Mouse (Mus musculus) stomach, embryonic 16.5 days (tissue): Measurements from ENCODE around the gene Adgrb3. TPM values are rescaled to one million over a fixed set of nuclear protein-coding genes. Genes with fewer than 3 reads are reported as not detected.

Experiments
- ATAC-seq: fragments of 200-750 bp; cut with Nextera tagmentation; 2 replicates; pipeline ENCODE4 v1.8.0; 2017; ENCODE audit warnings: moderate number of reproducible peaks, moderate TSS enrichment; ENCODE audit not compliant: insufficient read depth, low FRiP score
- H3K27ac ChIP-seq: fragments of 300-500 bp; sonication (generic); 2 replicates; pipeline ENCODE4 v1.5.1; 2014; ENCODE audit warnings: low read length
- H3K27me3 ChIP-seq: fragments of 300-500 bp; sonication (generic); 2 replicates; pipeline ENCODE4 v1.6.1; 2014; ENCODE audit warnings: low read length, control low read depth, mixed read lengths; ENCODE audit not compliant: control insufficient read depth, insufficient read depth
- H3K36me3 ChIP-seq: fragments of 300-500 bp; sonication (generic); 2 replicates; pipeline ENCODE4 v1.6.1; 2014; ENCODE audit warnings: low read length; ENCODE audit not compliant: control insufficient read depth, insufficient read depth
- H3K4me1 ChIP-seq: fragments of 300-500 bp; sonication (generic); 2 replicates; pipeline ENCODE4 v1.6.1; 2014; ENCODE audit warnings: low read length, control low read depth, mixed read lengths; ENCODE audit not compliant: control insufficient read depth, insufficient read depth
- H3K4me2 ChIP-seq: fragments of 300-500 bp; sonication (generic); 2 replicates; pipeline ENCODE4 v1.6.1; 2014; ENCODE audit warnings: low read depth, low read length, mixed read lengths
- H3K4me3 ChIP-seq: fragments of 300-500 bp; sonication (generic); replicated peaks from 2 replicates; pipeline ENCODE4 v1.5.1; 2014; ENCODE audit warnings: mild to moderate bottlenecking, low read length
- H3K9ac ChIP-seq: fragments of 300-500 bp; sonication (generic); 2 replicates; pipeline ENCODE4 v1.6.1; 2014; ENCODE audit warnings: low read length
- H3K9me3 ChIP-seq: fragments of 300-500 bp; sonication (generic); replicated peaks from 2 replicates; pipeline ENCODE4 v1.6.1; 2016; ENCODE audit warnings: low read length, control low read depth; ENCODE audit not compliant: control insufficient read depth
- WGBS: fragments of 180-500 bp; shearing (Covaris S2); extraction: QIAGEN DNeasy Blood & Tissue Kit; methylation state at CpG from one replicate; pipeline ENCODE4 v1.1.7; 2014; 5-methylcytosine and 5-hydroxymethylcytosine counted together
- polyA plus RNA-seq: library from polyadenylated mRNA; unstranded; fragments of >200 nt; fragmentation: Nextera tagmentation; extraction: Ambion mirVana; gene quantifications from 2 replicates; pipeline ENCODE4 v1.2.1, GENCODE M21; 2015

The Adgrb3 gene
- polyA plus RNA-seq, 1 experiment from 2014 or later = 4.5 TPM

DNA sequence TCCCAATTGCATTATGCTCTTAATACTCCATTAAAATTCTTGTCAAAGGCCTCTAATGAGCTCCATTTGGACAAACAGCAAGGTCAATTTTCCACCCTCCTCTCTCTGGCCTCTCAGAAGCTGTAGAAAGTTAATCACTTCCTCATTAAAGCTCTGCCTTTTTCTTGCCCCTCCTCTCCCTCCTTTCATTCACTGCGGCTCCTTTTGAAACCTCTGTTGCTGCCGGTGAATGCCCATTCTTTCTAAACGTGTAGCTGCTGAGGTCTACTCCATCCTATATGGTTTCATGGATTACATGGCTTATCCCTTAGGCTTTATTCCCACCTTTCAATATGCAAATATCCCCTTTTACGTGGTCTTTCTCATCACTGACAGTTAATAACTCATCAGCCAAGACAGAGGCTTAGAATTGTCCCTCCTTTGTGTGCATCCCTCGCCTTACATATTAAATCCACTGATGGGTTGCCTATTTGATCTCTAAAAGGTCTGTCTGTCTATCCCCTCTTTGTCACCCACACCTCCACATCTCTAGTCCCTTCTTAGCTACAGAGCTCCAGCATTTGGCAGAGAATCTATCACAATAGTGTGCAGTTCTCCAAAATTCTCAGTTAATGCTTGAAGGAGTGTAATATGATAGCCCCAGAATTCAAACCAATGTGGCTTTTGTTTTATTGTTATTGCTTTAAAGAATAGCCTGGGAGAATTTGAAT is 741.3 kb downstream of the Adgrb3 start:
- Histone ChIP-seq H3K36me3 (no peaks in the 10 kb centered on the region), H3K9me3 (no peaks in the 10 kb centered on the region), H3K4me2 (no peak overlapping the region), H3K4me1 (0 out of 2 replicates have a peak, but pooled peaks cover 2% of the 10 kb centered on the region), H3K27ac (no peak overlapping the region), H3K27me3 (no peaks in the 10 kb centered on the region), H3K4me3 (no peak overlapping the region), H3K9ac (no peak overlapping the region)
- no peak for ATAC-seq
- 53% methylated on average over 5 of the region's 5 CpGs for WGBS

DNA sequence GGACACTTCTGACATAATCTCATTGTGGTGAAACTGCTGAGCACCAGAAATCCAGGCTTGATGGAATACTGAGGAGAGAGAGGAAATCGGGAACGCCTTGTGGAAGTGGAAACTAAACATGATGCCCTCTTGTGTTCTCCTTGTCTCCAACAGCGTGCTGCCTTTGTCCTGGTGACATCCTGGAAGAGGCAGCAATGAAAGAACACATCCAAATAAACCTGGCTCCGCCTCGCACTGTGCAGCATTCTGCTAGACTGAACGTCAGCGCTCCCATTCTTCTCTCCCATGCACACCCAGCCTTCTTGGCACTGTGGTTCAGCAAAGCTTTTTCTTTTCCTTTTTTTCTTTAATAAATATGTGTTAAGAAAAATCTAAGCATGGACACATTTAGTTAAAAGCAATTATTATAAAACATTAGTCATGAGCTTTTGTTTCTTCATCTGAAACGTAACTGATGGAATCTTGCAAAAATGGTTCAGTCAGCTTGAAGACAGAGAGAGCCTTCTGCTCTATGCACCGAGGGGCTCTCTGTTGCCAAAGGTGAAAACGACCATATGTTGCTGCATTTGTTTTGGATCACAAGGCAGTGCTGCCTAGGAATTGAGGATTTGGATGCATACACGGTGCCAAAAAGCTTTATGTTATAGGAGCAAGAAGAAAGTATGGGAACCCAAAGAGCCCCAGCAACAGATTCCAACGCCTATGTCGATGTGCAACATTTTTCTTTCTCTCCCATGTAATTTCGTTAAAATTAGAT is 743.7 kb downstream of the Adgrb3 start:
- Histone ChIP-seq H3K27me3 (no peaks in the 10 kb centered on the region), H3K4me2 (0 out of 2 replicates have a peak overlapping the region, but pooled peaks have one; percentile 9), H3K9ac (no peak overlapping the region), H3K4me1 (0 out of 2 replicates have a peak, but pooled peaks cover 2% of the 10 kb centered on the region), H3K9me3 (no peaks in the 10 kb centered on the region), H3K4me3 (no peak overlapping the region), H3K27ac (no peak overlapping the region; the same call in 1 of the 2 replicates), H3K36me3 (no peaks in the 10 kb centered on the region)
- no peak for ATAC-seq
- WGBS = 61% methylated on average over 14 of the region's 14 CpGs

DNA sequence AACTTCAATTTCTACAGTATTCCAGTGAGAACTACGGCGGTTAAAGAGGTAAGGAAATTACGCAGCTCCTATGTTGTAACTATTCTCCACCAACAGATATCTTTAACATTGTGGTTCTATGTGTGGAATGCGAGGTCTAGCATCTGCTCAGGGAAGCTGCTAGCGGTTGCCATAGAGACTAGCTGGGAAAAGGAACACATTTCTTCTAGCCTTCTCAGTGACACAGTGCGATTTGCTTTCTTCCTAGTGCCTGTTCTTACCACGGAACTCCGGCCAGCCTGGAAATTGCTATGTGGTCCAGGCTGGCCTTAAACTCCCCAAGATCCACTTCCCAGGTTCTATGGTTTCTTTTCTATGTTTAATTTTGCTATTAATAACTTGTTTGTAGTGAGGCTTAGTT is 747.1 kb downstream of the Adgrb3 start:
- 72% methylated on average over 8 of the region's 8 CpGs for WGBS
- Histone ChIP-seq H3K4me3 (no peak overlapping the region), H3K36me3 (no peaks in the 10 kb centered on the region), H3K4me2 (no peak overlapping the region), H3K9me3 (no peaks in the 10 kb centered on the region), H3K27me3 (no peaks in the 10 kb centered on the region), H3K27ac (no peak overlapping the region), H3K4me1 (0 out of 2 replicates have a peak, but pooled peaks cover 2% of the 10 kb centered on the region), H3K9ac (no peak overlapping the region)
- no peak for ATAC-seq

DNA sequence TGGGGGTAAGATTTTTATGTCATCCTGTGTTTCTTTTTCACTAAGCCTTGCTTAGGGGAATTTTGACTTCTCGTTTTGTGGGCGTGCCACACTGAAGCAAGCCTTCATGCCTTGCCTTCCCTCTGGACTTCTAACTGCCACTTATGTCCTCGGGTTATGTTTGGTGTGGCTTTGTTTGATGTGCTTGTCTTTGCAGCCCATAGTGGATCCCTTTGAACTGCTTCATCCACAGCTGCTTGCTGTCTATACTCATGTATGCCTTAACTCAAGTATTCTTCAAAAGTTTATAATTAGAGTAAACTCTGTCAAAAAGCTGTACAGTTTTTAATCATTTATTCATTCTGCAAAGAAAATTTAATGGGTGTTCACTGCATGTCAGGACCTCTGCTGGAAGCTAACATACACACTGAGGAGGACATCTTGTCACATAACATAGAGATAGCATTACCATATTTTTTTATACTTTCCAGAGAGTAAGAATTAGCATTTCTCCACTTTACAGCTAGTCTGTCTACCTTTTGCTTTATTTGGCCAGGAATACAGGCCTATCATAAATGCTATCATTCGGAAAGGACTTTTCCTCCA is 748.1 kb downstream of the Adgrb3 start:
- Histone ChIP-seq H3K4me1 (0 out of 2 replicates have a peak, but pooled peaks cover 2% of the 10 kb centered on the region), H3K36me3 (no peaks in the 10 kb centered on the region), H3K27ac (no peak overlapping the region), H3K4me2 (no peak overlapping the region), H3K9ac (no peak overlapping the region), H3K27me3 (no peaks in the 10 kb centered on the region), H3K9me3 (no peaks in the 10 kb centered on the region), H3K4me3 (no peak overlapping the region)
- 34% methylated on average over 4 of the region's 4 CpGs for whole genome bisulfite sequencing
- ATAC-seq = no peak

DNA sequence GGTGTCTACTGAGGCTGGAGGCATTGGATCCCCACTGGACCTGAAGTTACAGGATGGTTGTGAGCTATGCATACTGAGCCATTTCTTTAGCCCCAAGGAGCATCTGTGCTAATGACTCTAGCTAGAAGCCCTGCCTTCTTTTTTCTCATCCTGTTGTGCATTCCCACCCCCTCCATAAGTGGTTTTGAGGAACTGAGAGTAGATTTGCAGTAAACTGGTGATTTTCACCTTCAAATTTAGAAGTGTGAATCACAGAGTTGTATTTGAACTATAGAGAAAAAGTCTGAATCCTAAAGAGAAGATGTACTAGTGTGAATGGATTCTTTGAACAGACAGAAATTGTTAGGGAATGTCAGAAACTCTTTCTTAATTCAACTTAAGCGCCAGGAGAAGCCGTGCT is 750.1 kb downstream of the Adgrb3 start:
- Histone ChIP-seq H3K4me1 (no peaks in the 10 kb centered on the region), H3K27me3 (no peaks in the 10 kb centered on the region), H3K4me3 (no peak overlapping the region), H3K9ac (no peak overlapping the region), H3K9me3 (no peaks in the 10 kb centered on the region), H3K27ac (no peak overlapping the region), H3K36me3 (no peaks in the 10 kb centered on the region), H3K4me2 (no peak overlapping the region)
- 92% methylated on average over 2 of the region's 2 CpGs for WGBS
- ATAC-seq = no peak

DNA sequence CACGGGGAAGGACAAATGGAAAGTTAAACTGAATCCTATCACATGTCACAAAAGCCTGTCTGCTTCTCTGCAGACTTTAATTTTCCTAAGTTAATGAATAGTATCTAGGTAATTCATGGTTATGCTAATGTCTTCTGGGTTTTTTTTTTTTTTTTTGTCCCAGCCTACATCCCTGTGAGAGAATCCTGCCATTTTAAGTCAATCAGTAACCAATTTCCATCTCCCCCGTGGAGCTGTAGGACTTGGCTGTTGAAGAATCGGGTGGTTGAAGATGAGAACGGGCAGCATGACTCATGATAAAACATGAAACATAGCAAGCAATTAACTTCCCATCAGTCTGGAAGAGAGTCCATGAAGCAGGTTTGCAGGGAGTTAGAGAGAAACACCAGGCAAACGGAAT is 753.6 kb downstream of the Adgrb3 start:
- WGBS = 65% methylated on average over 5 of the region's 5 CpGs
- H3K4me3 ChIP-seq = no peak overlapping the region
- no peaks in the 10 kb centered on the region for H3K27me3 ChIP-seq
- no peaks in the 10 kb centered on the region for H3K36me3 ChIP-seq
- no peak overlapping the region for H3K9ac ChIP-seq
- H3K4me1 ChIP-seq = no peaks in the 10 kb centered on the region
- no peak for ATAC-seq
- H3K9me3 ChIP-seq = no peaks in the 10 kb centered on the region
- H3K4me2 ChIP-seq = no peak overlapping the region
- no peak overlapping the region for H3K27ac ChIP-seq

DNA sequence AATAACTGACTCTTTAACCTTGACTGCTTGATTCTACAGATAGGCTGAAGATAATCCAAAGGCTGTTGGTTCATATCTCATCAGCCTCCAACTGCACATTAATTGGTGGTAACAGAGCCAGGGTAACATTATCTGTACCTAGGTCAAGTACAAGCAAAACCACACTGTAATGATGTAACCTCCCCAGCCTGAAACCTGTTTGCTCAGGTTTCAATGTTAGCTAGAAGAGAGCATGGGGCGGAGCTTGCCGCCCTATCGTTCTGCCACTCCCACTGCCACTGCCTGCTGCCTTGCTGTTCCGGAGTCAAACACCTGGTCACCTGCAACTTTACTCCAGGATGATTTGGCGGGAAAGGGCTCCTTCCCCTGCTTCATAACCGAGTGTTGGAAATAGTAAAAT is 765.5 kb downstream of the Adgrb3 start:
- Histone ChIP-seq H3K4me1 (no peaks in the 10 kb centered on the region), H3K9me3 (no peaks in the 10 kb centered on the region), H3K4me3 (no peak overlapping the region), H3K27ac (no peak overlapping the region), H3K27me3 (no peaks in the 10 kb centered on the region), H3K9ac (no peak overlapping the region), H3K4me2 (peak overlapping the region; percentile 14; the same call in 1 of the 2 replicates), H3K36me3 (no peaks in the 10 kb centered on the region)
- peak; percentile 69; the same call in 1 of the 2 replicates for ATAC-seq
- WGBS = 24% methylated on average over 6 of the region's 6 CpGs

DNA sequence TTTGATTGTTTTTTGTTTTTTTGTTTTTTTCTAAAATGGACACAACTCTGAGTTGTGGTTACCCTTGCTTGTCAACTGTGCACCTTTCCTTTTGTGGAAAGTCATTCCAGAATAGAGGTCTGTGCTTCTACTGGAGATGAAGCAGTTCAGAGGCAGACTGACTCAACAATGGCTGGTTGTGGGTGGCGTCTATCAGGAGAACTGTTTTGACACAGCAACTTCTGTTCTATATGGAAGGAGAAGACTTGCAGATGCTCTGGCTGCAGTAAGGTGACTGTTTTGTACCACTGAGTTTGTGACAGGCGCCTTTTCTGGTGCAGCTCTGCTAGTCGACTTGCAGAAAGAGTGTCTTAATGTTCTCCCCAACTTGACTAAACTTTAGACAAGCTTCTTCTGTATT is 768.6 kb downstream of the Adgrb3 start:
- H3K27me3 ChIP-seq = no peaks in the 10 kb centered on the region
- H3K4me2 ChIP-seq = no peak overlapping the region
- ATAC-seq = no peak
- no peaks in the 10 kb centered on the region for H3K9me3 ChIP-seq
- no peaks in the 10 kb centered on the region for H3K4me1 ChIP-seq
- no peak overlapping the region for H3K4me3 ChIP-seq
- H3K36me3 ChIP-seq = no peaks in the 10 kb centered on the region
- no peak overlapping the region for H3K9ac ChIP-seq
- H3K27ac ChIP-seq = no peak overlapping the region
- WGBS = 68% methylated on average over 3 of the region's 3 CpGs

DNA sequence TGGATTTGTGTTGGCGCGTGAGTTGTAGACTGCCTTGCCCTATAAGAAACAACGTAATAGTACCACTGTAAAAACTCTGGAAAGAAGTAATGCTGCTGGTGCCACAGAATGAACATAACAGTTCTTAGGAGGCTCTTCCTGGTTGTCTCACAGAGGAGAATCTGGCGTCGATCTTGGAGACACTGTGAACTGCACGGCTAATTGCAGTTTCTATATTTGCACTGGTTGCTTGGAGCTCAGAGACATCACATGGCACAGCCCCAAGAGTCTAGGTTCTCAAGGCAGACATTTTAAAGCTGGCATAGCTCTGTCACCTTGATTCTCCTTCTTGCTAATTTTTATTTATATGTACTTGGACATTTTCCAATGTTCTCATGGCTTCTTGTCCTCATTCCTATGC is 769.3 kb downstream of the Adgrb3 start:
- H3K9me3 ChIP-seq = no peaks in the 10 kb centered on the region
- 70% methylated on average over 6 of the region's 6 CpGs for WGBS
- ATAC-seq = no peak
- H3K4me1 ChIP-seq = no peaks in the 10 kb centered on the region
- no peak overlapping the region for H3K4me3 ChIP-seq
- no peaks in the 10 kb centered on the region for H3K36me3 ChIP-seq
- H3K9ac ChIP-seq = no peak overlapping the region
- H3K27me3 ChIP-seq = no peaks in the 10 kb centered on the region
- H3K27ac ChIP-seq = no peak overlapping the region
- H3K4me2 ChIP-seq = no peak overlapping the region
